Mouse (Mus musculus) heart, postnatal 0 days (tissue): ENCODE results near the gene Erbb4.

ENCODE experiments used
- CTCF ChIP-seq: IDR thresholded peaks from 2 replicates; pipeline ENCODE4 v1.5.1; 2016; ENCODE audit warnings: antibody characterized with exemption, control low read depth, low read depth
- EP300 ChIP-seq: IDR thresholded peaks from 2 replicates; pipeline ENCODE4 v1.6.1; 2016; ENCODE audit warnings: antibody characterized with exemption, low read depth

DNA sequence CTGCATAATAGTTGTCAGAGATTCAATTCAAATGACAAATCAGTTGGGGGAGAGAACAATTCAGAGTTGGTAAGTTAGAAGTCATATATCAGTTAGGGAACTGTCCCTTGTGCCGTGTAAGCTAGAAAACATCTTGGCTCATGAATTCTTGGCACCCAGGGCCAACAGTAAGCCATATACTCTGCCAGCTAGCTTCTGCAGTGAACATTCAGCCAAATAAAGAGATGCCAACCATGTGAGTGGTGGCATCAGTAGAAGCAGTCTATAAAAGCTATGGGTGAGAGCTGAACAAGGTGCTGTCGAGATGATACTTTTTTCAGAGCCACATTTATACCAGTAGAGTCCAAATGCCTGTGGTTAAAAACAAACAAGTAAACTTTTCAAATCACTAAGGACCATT is 973.4 kb downstream of the Erbb4 start:
- no peak for TF ChIP-seq CTCF
- TF ChIP-seq EP300: no peak
